Mouse (Mus musculus) v-Abl transformed pro-B cells (cell line): ENCODE measurements around the gene Pgm1.

Experiments used
- in situ Hi-C, 2 experiments: fragments of 400-800 bp; cut with MboI; formaldehyde crosslinking; loops; one replicate each; pipeline ENCODE4 v1.15.1; 2025; ENCODE audit not compliant: unreplicated experiment in 2 of 2

The Pgm1 gene

DNA sequence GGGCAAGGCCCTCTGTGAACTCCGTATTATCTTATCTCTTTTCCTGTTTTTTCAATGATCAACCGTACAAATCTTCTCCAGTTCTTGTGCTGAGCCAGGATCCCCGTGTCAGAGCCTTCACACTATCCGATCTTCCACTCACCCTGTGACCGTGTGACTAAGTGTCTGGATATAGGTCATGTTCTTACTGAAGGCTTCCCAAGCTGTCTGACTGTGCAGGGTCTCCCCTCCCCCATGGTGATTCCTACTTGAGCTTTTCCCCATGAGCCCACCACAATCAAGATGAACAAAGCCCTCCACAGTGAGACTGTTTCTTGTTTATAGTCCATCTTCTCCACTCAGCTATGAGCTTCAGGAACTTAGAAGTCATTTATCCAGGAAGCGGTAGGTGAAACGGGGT lies 78.5 kb downstream of the Pgm1 start:
- in situ Hi-C loops, result no loop called here

DNA sequence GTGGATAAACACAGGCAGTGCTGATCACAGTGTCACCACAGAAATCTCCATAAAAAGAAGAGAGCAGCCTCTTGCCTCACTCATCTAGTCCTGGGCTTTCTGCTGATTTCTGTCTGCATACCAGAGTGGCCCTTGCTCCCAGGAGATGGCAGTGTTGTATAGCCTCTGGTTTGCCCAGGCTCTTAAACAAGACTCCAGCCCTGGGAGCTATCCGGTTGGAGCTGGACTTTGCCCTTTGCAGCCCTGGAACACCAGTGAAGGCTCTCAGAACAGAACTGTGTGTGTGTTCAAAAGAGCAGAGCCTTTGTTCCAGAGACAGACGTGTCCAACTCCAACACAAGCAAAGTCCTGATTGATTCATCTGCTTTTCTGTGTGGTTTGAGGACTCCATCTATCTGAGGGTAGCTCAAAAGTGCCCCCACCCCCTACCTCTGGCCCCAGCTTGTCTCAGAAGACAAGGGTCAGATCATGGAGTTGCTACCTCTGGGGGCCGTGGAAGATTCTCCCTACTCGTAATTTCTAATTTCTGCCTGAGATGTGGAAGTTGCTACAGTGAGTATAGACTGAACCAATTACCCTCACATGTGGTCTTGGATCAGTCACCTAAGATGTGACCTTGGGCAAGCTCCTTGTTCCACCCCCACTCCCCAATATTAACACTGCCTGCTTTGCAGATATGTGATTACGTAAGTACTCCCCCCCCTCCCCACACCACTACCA lies 79.3 kb downstream of the Pgm1 start:
- in situ Hi-C loops, result no loop called here

DNA sequence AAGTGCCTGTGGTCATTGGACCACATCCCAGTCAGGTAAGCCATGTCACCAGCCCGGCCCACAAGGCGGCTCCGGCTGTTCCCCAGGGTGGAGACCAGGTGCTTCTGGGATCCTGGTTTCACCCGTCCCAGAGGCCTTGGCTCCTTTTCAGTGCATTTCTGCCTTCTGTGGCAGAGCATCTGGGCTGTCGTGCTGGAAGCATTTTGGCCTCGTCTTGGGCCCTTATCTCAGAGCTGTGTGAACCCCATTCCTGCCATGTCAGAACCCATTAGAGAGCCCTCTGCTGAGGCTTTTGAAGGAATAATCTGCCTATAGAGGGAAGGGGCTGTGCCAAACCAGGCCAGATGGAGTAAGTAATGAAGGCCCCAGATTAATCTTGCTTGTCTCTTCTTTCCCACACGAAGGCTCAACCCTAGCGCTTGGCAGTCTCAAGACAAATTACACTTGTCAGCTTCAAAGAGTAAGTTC lies 80.0 kb downstream of the Pgm1 start:
- in situ Hi-C loops, result no loop called here

DNA sequence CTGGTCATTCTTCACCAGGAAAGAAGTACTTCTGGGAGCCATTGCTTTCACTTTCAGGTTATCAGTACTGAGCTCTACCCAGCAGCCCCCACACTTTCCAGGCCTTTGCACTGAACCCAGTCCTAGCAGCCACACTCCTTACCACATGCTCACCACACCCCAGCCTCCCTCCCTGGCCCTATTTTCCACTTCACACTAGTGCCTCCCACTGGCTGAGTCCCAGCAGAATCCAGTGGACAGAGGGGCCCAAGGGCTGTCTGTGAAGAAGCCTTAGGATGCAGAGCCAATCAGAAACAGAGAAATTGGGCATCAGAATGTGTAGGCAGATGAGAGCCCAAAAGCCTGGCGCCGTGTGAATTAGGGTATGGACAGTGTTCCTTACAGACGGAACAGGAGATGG lies 81.7 kb downstream of the Pgm1 start:
- in situ Hi-C loops, result no loop called here

DNA sequence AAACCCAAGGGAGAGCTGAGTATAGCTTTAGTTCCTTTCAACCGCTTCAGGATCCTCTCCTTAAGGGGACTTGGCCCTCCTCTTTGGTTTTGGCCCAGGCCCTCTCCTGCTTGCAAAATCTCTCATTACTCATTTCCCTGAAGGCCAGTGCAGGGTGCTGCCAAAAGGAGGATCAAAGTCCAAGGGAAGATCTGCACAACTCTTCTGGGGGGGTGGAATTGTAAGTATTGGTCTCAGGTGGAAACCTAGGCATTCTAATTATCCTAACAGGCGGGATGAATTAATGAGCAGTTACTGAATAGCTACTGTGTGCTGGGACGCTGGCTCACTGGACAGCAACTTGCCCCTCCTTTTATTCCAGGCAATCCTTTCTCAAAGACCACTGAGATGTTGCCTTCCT lies 82.3 kb downstream of the Pgm1 start:
- in situ Hi-C loops, result no loop called here

DNA sequence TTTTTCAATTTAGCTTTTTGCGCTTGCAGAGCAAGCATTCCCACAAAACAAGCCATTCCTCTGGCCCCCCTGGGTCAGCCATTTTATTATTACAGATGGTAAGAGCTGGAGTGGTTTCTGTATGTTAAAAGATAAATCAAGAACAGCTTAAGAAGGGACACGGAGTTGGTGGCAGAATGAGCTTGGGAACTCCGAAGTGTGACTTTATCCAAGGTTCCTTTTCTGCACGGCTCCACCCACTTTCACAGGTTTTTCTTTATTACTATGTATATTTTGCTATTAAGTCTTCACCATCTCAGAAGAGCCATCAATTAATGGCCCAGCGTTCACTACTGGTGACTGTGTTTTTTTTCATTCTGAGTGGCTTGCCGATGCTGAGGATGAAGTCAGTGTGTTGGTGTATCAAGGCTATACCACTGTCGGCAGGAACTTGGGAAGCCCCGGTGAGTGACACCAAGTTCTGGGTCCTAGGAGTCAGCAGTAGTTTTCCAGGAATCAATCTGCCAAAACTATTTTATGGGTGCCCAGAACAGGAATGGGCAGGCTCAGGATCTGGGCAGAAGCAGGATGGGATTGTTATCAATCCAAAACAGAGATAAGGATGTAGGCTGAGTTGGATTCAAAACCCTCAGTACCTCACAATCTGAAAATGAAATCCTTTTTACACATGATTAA lies 83.3 kb downstream of the Pgm1 start:
- in situ Hi-C loops, result no loop called here

DNA sequence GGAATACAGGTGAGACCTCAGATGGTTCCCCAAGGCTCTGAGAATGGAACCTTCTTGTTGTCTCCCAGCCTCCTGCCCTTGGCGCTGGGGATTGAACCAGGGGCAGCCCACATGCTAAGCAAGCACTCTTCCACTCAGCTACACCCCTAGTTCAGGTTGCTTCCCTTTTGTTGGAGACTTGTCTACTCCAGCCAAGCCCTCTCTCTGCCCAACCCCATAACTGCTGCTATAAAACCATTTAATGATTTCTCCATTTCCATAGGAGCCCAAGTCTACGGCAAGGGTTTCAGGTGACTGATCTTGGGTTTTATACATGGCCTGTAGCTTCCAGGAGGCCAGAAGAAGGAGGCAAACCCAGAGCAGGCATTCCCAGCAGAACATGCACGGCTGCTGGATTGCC lies 98.6 kb downstream of the Pgm1 start:
- in situ Hi-C loops, result loop anchor here (5.0 to 25.0 kb wide), 3 partner anchors 380 to 510 kb away; no protein-coding TSS in a partner anchor

DNA sequence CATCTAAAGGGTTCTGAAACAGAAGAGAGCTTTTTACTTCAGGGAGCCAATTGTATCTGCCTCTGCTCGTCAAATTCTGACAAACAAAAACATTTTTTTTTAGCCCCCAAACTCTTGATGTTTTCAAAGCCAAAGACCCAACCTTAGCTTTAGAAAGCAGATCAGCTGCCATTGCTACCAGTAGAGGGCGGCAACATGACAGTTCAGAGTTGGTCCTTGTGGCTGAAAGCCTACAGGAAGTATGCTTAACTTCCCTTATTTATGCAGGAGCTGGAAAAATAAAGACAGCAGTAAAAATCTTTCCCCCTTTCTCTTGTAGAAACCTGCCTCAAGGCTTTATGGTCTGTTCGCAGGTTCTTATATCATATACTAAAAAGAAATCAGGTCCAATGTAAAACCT lies 99.4 kb downstream of the Pgm1 start:
- in situ Hi-C loops, result loop anchor here (5.0 to 25.0 kb wide), 3 partner anchors 379 to 509 kb away; no protein-coding TSS in a partner anchor

DNA sequence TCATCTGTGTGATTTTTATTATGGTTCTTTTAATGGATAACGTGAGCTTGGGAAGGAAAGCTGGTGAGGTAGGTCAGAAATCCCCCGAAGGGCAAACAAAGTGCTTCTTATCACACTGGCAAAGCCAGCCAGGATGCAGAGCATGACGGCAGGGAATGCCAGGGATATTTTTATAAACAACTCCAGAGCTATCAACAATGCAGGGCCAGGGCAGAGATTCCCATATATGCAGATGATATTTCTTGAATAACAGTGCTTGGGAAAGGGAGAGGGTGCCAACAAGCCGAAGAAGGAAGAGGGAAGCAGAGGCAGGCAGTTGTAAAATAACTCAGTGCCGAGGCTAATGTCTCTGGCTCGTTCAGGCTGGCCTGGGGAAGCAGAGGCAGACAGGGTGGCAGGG lies 102.1 kb downstream of the Pgm1 start:
- in situ Hi-C loops, result loop anchor here in 1 of 2 experiments (25.0 kb wide), 1 partner anchor 506 kb away; no protein-coding TSS in a partner anchor

DNA sequence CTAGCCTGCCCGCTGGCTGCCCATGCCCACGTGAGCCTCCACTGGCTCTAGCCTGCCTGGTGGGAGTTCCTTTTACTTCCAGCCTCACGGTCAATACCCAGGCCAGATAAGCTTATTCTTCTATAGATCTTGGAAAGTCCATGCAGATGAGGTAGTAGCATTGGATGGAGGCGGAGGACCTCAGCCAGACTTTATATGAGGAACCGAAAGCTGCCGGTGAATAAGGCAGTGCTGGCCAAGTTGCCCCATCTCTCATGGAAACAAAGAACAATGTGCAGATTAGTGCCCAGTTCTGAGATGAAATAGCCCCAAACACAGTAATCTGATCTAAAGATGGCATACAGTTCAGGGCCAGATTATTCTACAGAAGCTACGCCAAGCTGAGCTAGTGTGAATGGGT lies 103.4 kb downstream of the Pgm1 start:
- in situ Hi-C loops, result loop anchor here in 1 of 2 experiments (25.0 kb wide), 1 partner anchor 505 kb away; no protein-coding TSS in a partner anchor

DNA sequence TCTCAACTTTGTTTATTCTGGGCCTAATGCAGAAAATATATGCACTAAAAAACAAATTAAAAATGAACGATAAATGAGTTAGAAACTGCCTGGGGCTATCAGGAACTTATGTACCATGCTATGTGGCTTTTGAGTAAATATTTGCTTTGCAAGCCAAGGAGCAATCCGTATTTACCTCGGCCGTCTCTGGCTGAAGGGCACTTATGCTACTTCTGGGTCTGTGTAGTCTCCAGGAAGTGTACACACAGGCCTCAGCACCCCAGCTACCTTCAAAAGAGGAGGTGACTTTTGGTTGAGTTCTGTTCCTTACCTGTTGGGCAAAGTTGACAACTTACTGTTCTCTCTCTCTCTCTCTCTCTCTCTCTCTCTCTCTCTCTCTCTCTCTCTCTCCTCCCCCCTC lies 104.7 kb downstream of the Pgm1 start:
- in situ Hi-C loops, result loop anchor here in 1 of 2 experiments (25.0 kb wide), 1 partner anchor 503 kb away; no protein-coding TSS in a partner anchor

DNA sequence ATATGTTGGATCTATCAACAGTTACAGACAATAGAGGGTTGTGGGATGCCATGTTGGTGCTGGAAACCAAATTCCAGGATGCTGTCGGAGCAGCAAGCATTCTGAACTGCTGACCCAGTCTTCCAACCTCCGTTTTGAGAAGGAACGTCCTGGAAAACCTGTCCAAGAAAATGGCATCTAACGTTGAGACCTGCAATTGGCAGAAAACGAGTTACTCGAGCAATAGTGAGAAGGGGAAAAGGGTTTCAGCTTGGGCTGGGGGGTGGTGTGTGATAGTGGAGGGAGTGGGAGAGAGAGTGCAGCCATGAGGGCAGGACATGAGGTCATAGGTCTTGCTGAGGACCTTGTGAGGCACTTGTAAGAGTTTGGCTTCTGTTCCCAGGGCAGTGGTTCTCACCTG lies 105.8 kb downstream of the Pgm1 start:
- in situ Hi-C loops, result loop anchor here in 1 of 2 experiments (25.0 kb wide), 1 partner anchor 502 kb away; no protein-coding TSS in a partner anchor

DNA sequence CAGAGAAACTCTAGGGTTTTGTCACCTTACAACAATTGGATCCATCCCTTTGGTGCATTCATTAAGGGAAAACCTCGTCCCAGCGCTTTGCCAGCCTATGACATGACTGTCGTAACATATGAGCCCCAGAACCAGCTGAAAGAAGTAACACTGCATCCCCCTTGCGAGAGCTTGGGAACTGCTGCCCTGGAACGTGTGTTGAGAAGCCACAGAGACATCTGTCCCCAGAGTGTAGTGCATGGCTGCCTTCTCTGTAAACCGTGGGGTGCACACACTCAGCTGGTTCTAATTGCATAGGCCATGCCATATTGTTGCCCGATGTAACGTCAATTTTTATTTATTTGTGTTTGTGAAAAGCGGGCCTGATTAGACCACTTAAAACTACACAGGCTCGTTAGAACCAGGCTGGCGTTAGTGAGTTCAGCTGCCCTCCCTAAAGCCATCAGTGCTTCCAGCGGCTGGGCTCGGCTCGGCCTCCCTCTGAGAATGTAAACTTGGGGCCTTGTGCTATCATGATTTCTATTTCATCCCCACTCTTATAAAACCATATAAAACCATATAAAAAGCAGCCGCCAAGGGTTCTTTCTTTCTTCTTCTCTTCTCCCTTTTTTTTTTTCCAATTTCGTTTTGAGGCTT lies 106.8 kb downstream of the Pgm1 start:
- in situ Hi-C loops, result loop anchor here in 1 of 2 experiments (25.0 kb wide), 1 partner anchor 501 kb away; no protein-coding TSS in a partner anchor
